Mouse (Mus musculus) C2C12 (cell line): ENCODE results near the gene Itga4. TPM values are rescaled to one million over a fixed set of nuclear protein-coding genes. Genes with fewer than 3 reads are reported as not detected.

Experiments used
- H3K27me3 ChIP-seq: one replicate; pipeline ENCODE4 v1.6.1; 2011; ENCODE audit not compliant: control insufficient read depth, insufficient read depth, insufficient read length
- H3K36me3 ChIP-seq: one replicate; pipeline ENCODE4 v1.6.1; 2011; ENCODE audit not compliant: control insufficient read depth, insufficient read depth
- H3K4me3 ChIP-seq: one replicate; pipeline ENCODE4 v1.5.1; 2011; ENCODE audit warnings: mild to moderate bottlenecking, control low read depth; ENCODE audit not compliant: poor library complexity, insufficient read depth, severe bottlenecking
- H3K79me2 ChIP-seq: one replicate; pipeline ENCODE4 v1.6.1; 2011; ENCODE audit not compliant: control insufficient read depth, insufficient read depth
- H3K79me3 ChIP-seq: one replicate; pipeline ENCODE4 v1.6.1; 2011; ENCODE audit warnings: low read depth, control low read depth
- H3ac ChIP-seq: one replicate; pipeline ENCODE3; 2011; ENCODE audit warnings: low read depth; ENCODE audit not compliant: control insufficient read depth, insufficient read length
- CEBPB ChIP-seq: IDR thresholded peaks from one replicate; pipeline ENCODE4 v1.6.1; 2011; ENCODE audit warnings: low read depth, mild to moderate bottlenecking, control low read depth, moderate library complexity
- CTCF ChIP-seq: IDR thresholded peaks from one replicate; pipeline ENCODE4 v1.5.1; 2011; ENCODE audit not compliant: control insufficient read depth, insufficient read depth, insufficient read length
- FOSL1 ChIP-seq: IDR thresholded peaks from one replicate; pipeline ENCODE4 v1.8.0; 2011; ENCODE audit warnings: mild to moderate bottlenecking, low read length; ENCODE audit not compliant: poor library complexity, insufficient read depth, severe bottlenecking
- MAX ChIP-seq: IDR thresholded peaks from one replicate; pipeline ENCODE4 v1.6.1; 2011; ENCODE audit warnings: mild to moderate bottlenecking, control low read depth
- MYOD1 ChIP-seq: IDR thresholded peaks from one replicate; pipeline ENCODE4 v1.6.1; 2011; ENCODE audit warnings: low read depth; ENCODE audit not compliant: control insufficient read depth, insufficient read length
- MYOG ChIP-seq: IDR thresholded peaks from one replicate; pipeline ENCODE4 v1.6.1; 2011; ENCODE audit not compliant: control insufficient read depth, insufficient read length; ENCODE audit errors: extremely low read depth
- USF1 ChIP-seq: IDR thresholded peaks from one replicate; pipeline ENCODE4 v1.6.1; 2011; ENCODE audit warnings: low read depth, mild to moderate bottlenecking, control low read depth, moderate library complexity
- polyA plus RNA-seq: library from polyadenylated mRNA; unstranded; fragments of >200 nt; fragmentation: generic; extraction: Trizol; gene quantifications from one replicate; pipeline ENCODE4 v1.2.1, GENCODE M21; 2012; ENCODE audit warnings: missing spikeins

The Itga4 gene
- polyA plus RNA-seq, 1 experiment = 0.84 TPM

GRCm38 (mm10) chr2:79257411-79257810, 2.2 kb downstream of the Itga4 start:
- no peaks in the 10 kb centered on the region for H3K79me2 ChIP-seq
- TF ChIP-seq FOSL1 (no peak), MYOD1 (no peak), USF1 (no peak), CEBPB (no peak), MAX (no peak), CTCF (no peak), MYOG (no peak)
- H3K36me3 ChIP-seq = no peaks in the 10 kb centered on the region
- H3K4me3 ChIP-seq = no peak overlapping the region
- no peaks in the 10 kb centered on the region for H3K79me3 ChIP-seq
- no peaks in the 10 kb centered on the region for H3K27me3 ChIP-seq
- H3ac ChIP-seq = no peak overlapping the region

- Histone ChIP-seq H3K79me3 (no peaks in the 10 kb centered on the region), H3K27me3 (no peaks in the 10 kb centered on the region), H3K4me3 (no peak overlapping the region), H3ac (no peak overlapping the region), H3K79me2 (no peaks in the 10 kb centered on the region), H3K36me3 (no peaks in the 10 kb centered on the region)
- TF ChIP-seq MYOG = no peak
- TF ChIP-seq CEBPB = no peak
- no peak for TF ChIP-seq FOSL1
- no peak for TF ChIP-seq CTCF
- TF ChIP-seq USF1 = no peak
- no peak for TF ChIP-seq MAX
- TF ChIP-seq MYOD1 = no peak
These were observed 4.1 kb downstream of the Itga4 start for GRCm38 (mm10) chr2:79259326-79259725.

- H3K27me3 ChIP-seq = no peaks in the 10 kb centered on the region
- H3K79me3 ChIP-seq = no peaks in the 10 kb centered on the region
- no peaks in the 10 kb centered on the region for H3K79me2 ChIP-seq
- peak; percentile 38 for TF ChIP-seq CTCF
- TF ChIP-seq MYOG = no peak
- TF ChIP-seq MAX = no peak
- H3K4me3 ChIP-seq = no peak overlapping the region
- no peak overlapping the region for H3ac ChIP-seq
- H3K36me3 ChIP-seq = no peaks in the 10 kb centered on the region
These were observed 10.4 kb downstream of the Itga4 start for GRCm38 (mm10) chr2:79265665-79266064.

- Histone ChIP-seq H3ac (no peak overlapping the region), H3K36me3 (no peaks in the 10 kb centered on the region), H3K27me3 (no peaks in the 10 kb centered on the region), H3K4me3 (no peak overlapping the region), H3K79me3 (no peaks in the 10 kb centered on the region), H3K79me2 (no peaks in the 10 kb centered on the region)
- TF ChIP-seq MAX (no peak), USF1 (no peak), MYOG (no peak), CTCF (no peak), FOSL1 (no peak), MYOD1 (no peak), CEBPB (no peak)
These were observed 11.3 kb downstream of the Itga4 start for GRCm38 (mm10) chr2:79266480-79266879.

- H3ac ChIP-seq = no peak overlapping the region
- no peaks in the 10 kb centered on the region for H3K36me3 ChIP-seq
- H3K4me3 ChIP-seq = no peak overlapping the region
- no peaks in the 10 kb centered on the region for H3K79me2 ChIP-seq
- TF ChIP-seq MYOG (no peak), USF1 (no peak), CTCF (no peak), MYOD1 (no peak), CEBPB (no peak), MAX (no peak), FOSL1 (no peak)
- no peaks in the 10 kb centered on the region for H3K27me3 ChIP-seq
- H3K79me3 ChIP-seq = no peaks in the 10 kb centered on the region
These were observed 12.0 kb downstream of the Itga4 start for GRCm38 (mm10) chr2:79267181-79267580.

- no peak overlapping the region for H3K4me3 ChIP-seq
- no peaks in the 10 kb centered on the region for H3K27me3 ChIP-seq
- no peaks in the 10 kb centered on the region for H3K79me3 ChIP-seq
- no peak overlapping the region for H3ac ChIP-seq
- TF ChIP-seq USF1 = no peak
- H3K36me3 ChIP-seq = no peaks in the 10 kb centered on the region
- H3K79me2 ChIP-seq = no peaks in the 10 kb centered on the region
These were observed 13.6 kb downstream of the Itga4 start for GRCm38 (mm10) chr2:79268863-79269262.

- Histone ChIP-seq H3K79me2 (no peaks in the 10 kb centered on the region), H3ac (no peak overlapping the region), H3K79me3 (no peaks in the 10 kb centered on the region), H3K27me3 (no peaks in the 10 kb centered on the region), H3K36me3 (no peaks in the 10 kb centered on the region), H3K4me3 (no peak overlapping the region)
- TF ChIP-seq FOSL1 (no peak), MYOG (no peak), MAX (no peak), CEBPB (no peak), CTCF (no peak), USF1 (no peak), MYOD1 (no peak)
These were observed 14.9 kb downstream of the Itga4 start for GRCm38 (mm10) chr2:79270034-79270535.
